Mouse (Mus musculus) v-Abl transformed pro-B cells (cell line): ENCODE results near the gene Nudt4.

ENCODE experiments used
- in situ Hi-C, 2 experiments: fragments of 400-800 bp; cut with MboI; formaldehyde crosslinking; loops; one replicate each; pipeline ENCODE4 v1.15.1; 2025; ENCODE audit not compliant: unreplicated experiment in 2 of 2

The Nudt4 gene

GRCm38 (mm10) chr10:95569441-95569840 lies 5.5 kb upstream of the Nudt4 start:
- in situ Hi-C loops = loop anchor here (25.0 kb wide), 3 partner anchors 643 to 1043 kb away; partner anchors contain the start of gene Btg1 (in 1 of the 2)

DNA sequence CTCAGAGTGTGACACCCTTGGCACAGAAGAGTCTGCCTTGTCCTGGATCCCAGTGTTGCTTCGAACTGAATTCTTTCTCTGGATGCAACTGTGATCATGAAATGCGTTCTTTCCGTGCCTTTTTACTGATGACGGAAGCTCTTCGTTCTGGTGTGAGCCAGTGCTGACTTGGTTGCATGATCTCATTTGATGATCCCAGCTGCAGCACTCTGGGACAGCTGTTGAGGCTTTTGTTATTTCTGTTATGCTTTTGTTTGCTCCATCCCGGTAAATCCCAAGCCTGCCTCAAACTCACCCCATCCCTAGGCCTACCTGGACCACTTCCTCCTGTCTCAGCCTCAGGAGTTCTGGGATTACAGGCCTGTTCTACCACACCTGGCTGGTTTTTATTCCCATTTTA lies 4.1 kb upstream of the Nudt4 start:
- in situ Hi-C loops = loop anchor here (25.0 kb wide), 3 partner anchors 644 to 1044 kb away; partner anchors contain the start of gene Btg1 (in 1 of the 2)

DNA sequence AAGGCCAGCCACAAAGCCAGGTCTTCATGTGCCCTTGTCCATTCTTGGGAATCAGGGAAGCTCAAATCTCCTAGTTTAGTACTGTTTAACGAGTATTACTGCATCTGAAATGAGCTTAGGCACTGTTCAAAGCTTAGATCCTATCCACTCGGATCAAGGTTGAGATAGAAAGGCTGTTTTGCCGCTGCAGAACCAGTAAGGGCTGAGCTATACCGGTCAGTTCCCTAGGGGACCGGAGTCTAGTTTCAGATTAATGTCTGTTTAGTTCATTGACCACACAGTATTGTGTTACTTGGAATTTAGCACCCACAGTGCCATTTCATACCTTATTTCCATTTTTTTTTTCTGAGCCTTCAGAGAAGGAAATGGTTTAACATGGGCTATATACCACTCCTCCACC lies 3.6 kb upstream of the Nudt4 start:
- in situ Hi-C loops = loop anchor here (25.0 kb wide), 3 partner anchors 645 to 1045 kb away; partner anchors contain the start of gene Btg1 (in 1 of the 2)

- in situ Hi-C loops = loop anchor here (25.0 kb wide), 3 partner anchors 646 to 1046 kb away; partner anchors contain the start of gene Btg1 (in 1 of the 2)
These were observed 2.8 kb upstream of the Nudt4 start for GRCm38 (mm10) chr10:95566786-95567185.

DNA sequence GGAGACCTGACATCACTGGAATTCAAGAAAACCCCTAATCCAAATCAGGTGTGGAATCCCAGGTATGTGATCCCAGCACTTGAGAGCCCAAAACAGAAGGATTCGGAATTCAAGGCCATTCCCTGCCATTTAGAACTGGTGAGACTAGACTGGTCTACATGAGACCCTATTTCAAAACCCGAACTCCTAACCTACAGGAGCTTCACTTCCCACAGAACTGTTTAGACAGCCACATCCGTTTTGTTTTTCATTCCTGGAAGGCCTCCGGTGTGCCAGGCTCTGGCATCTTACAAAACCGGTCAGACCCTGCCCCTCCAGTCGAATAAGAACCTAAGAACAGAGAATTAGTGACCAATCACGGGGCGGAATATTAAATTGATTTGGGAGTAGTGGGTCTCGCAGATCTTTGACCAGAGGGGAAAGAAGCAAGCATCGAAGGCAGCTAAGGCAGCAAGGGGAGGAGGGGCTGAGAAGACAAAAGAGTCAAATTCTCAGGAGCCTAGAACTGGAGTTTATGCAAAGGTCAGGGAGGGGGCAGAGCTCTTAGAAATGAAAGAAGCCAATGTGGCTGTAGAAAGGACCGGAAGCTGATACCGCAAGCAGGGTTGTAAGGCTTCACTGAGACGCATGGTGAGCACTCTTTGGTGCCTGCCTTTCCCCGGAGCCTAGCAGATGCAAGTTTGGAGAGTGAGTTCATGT lies 1.4 kb upstream of the Nudt4 start:
- in situ Hi-C loops = loop anchor here (25.0 kb wide), 3 partner anchors 647 to 1047 kb away; partner anchors contain the start of gene Btg1 (in 1 of the 2)

DNA sequence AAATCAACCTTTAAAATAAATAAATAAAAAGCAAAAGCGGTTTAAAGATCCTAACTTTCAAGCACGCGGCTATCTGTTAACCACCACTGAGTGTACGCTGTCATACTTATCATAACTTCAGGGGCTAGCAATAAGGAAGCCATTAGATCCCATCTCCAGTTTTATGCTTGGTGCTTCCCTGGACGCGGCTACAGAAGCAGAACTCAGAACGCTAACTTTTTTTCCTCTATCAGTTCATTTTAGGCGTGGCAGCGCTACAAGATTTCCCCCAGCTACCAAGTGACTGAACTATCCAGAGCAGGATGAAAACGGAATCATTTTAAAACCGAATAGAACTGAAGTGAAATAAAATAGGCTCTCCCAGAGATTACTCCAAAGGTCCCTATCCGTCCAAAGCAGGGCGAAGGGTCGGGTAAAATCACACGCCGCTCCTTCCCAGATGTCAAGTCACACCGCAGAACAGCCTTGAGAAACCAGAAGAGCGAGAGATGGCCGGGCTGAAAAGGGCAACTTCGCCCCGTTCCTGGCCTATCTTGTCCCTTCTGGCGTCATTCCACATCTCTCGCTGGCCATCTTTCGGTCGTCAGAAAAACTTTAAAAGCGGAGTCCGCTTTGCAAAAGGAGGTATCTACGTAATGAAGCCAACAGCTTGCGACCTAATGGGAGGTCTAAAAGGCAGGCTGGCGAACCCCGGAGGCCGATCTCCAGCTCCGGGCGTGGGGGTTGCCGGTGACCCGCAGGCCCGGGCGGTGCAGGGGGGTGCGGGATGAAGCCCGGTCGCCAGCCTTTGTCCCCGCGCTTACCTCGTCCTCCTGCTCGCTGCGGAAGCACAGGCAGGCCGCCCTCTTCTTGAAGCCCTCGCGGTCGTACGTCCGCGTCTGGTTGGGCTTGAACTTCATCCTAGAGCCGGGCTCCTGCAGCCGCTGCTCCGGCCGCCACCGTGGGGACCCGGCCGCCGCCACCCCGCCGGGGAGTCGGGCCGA lies 796 bp downstream of the Nudt4 start:
- in situ Hi-C loops = loop anchor here (25.0 kb wide), 3 partner anchors 649 to 1049 kb away; partner anchors contain the start of gene Btg1 (in 1 of the 2)

- in situ Hi-C loops = loop anchor here (25.0 kb wide), 3 partner anchors 650 to 1050 kb away; partner anchors contain the start of gene Btg1 (in 1 of the 2)
These were observed 1.6 kb downstream of the Nudt4 start for GRCm38 (mm10) chr10:95562395-95562794.

DNA sequence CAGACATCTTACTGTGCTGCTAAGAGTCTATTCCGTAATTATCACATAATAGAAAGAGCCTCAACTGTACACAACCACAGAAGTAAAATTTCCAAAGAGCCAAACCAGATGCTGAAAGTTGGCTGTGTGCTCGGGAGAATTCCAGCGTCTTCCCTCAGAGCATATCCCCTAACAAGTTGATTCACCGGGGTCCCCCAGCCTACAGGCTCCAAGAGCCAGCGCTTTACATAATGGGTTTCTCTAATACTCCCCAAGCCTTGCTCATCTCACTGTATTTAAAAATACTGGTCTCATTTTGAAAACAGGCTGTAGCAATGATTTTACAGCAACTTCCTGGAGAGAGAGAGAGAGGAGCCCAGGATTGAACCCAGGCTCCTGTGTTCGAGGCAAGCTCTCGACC lies 2.3 kb downstream of the Nudt4 start:
- in situ Hi-C loops = loop anchor here (25.0 kb wide), 3 partner anchors 651 to 1051 kb away; partner anchors contain the start of gene Btg1 (in 1 of the 2)

DNA sequence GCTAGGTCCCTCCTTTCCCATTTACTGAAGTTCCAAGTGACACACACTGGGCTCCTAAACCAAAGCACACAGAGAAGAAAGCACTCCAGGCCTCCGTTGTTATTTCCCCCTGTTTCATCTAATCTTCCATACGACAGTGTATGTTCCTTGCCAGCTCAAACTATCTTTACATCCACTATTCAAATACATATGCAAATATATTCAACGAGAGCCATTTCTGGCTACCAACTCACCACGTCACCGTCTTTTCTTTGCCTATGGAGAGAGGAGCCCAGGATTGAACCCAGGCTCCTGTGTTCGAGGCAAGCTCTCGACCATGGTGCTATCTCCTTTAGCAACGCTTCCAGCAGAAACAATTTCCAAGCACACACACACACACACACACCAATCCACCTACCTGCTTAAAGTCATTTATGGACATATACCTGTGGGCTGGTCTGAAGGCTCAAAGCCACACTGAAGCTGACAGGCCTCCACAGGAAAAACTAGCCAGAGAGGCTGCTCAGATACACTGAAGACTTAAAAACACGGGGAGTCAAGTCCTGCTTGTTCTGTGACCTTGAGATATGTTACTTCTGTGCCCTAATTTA lies 3.5 kb downstream of the Nudt4 start:
- in situ Hi-C loops = loop anchor here (25.0 kb wide), 3 partner anchors 652 to 1052 kb away; partner anchors contain the start of gene Btg1 (in 1 of the 2)

GRCm38 (mm10) chr10:95559426-95559825 lies 4.5 kb downstream of the Nudt4 start:
- in situ Hi-C loops = loop anchor here (5.0 to 25.0 kb wide), 6 partner anchors 545 to 1783 kb away; partner anchors contain the start of gene Btg1 (in 1 of the 2)

GRCm38 (mm10) chr10:95557337-95557828 lies 6.6 kb downstream of the Nudt4 start:
- in situ Hi-C loops = loop anchor here (5.0 to 25.0 kb wide), 6 partner anchors 547 to 1785 kb away; partner anchors contain the start of gene Btg1 (in 1 of the 2)

DNA sequence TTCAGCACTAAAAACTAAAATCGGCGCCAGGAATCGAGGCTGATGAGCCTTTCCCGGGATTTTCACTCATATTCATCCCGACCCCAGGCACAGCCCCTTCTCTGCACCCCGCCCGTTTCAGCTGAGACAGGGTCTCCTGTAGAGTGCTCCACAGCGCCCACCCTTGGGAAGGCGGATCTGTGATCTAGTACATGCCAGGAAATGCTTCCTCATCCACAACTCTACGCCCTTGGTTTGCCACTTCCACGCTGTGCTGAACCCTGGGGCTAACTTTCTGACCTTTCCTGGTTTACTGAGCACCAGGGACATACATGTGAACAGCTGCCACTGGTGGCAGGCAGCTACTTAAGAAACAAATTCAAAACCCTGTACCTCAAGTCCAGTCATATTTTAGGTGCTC lies 8.1 kb downstream of the Nudt4 start:
- in situ Hi-C loops = loop anchor here (5.0 to 25.0 kb wide), 6 partner anchors 549 to 1786 kb away; partner anchors contain the start of gene Btg1 (in 1 of the 2)

DNA sequence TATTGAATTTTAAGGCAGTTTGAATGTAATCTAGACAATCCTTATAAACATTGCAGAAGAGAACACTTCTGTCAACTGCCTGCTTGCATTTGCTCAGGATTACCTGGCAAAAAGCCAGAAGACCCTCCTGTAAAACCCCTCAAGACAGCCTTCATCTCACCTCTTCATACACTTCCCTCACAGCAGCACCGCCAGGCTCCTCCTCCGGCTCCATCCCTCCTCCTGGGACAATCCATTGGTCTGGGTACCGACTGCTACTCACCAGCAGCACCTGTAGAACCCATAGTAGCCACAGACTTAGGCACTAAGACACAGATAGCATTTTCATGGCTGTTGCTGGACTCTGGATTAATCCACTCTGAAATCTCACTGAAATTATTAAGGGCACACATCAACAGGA lies 11.6 kb downstream of the Nudt4 start:
- in situ Hi-C loops = loop anchor here (5.0 to 25.0 kb wide), 9 partner anchors 340 to 1060 kb away; partner anchors contain the start of gene Btg1 (in 1 of the 2)

DNA sequence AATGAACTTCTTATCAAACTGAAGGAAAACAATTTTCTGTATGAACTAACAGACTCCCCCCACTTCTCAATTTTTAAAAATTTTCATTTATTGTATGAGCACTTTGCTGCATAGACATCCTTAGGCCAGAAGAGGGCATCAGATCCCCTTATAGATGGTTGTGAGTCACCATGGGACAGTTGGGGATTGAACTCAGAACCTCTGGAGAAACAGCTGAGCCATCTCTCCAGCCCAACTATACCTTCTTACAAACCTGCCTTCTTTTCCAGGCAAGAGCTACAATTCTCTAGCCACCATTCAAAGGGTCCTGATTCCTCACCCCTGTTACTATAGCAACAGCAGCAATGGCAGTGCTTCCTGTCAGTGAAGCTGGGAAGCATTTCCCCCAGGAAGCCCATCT lies 12.2 kb downstream of the Nudt4 start:
- in situ Hi-C loops = loop anchor here (5.0 to 25.0 kb wide), 9 partner anchors 341 to 1061 kb away; partner anchors contain the start of gene Btg1 (in 1 of the 2)

GRCm38 (mm10) chr10:95550506-95550905 lies 13.4 kb downstream of the Nudt4 start:
- in situ Hi-C loops = loop anchor here (5.0 to 25.0 kb wide), 9 partner anchors 342 to 1062 kb away; partner anchors contain the start of gene Btg1 (in 1 of the 2)

- in situ Hi-C loops = loop anchor here in 1 of 2 experiments (5.0 to 25.0 kb wide), 2 partner anchors 557 to 1063 kb away; partner anchors contain the start of gene Btg1
These were observed 14.9 kb downstream of the Nudt4 start for GRCm38 (mm10) chr10:95549080-95549479.

- in situ Hi-C loops = loop anchor here in 1 of 2 experiments (5.0 to 25.0 kb wide), 2 partner anchors 556 to 1064 kb away; partner anchors contain the start of gene Btg1
These were observed 15.7 kb downstream of the Nudt4 start for GRCm38 (mm10) chr10:95548154-95548826.

DNA sequence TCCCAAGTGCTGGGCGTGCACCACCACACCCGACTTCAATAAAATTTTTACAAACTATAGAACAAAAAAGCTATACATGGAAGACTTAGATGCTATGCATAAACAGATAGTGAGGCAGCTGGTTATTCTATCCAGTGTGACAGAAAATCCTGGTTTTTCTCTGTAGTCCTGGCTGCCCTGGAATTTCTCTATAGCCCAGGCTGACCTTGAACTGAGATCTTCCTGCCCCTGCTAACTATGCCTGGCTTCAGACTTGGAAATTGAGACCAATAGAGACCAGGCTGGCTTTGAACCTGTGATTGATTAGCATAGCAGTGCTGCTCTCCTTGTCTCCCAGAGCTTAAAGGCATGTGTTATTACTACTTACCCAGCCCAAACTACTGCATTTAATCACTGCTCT lies 17.8 kb downstream of the Nudt4 start:
- in situ Hi-C loops = loop anchor here in 1 of 2 experiments (5.0 to 25.0 kb wide), 2 partner anchors 554 to 1066 kb away; partner anchors contain the start of gene Btg1
